Mouse (Mus musculus) CH12.LX (cell line): ENCODE data around the gene Ltb.

ENCODE experiments used
- CHD1 ChIP-seq: IDR thresholded peaks from 2 replicates; pipeline ENCODE4 v1.6.1; 2012; ENCODE audit warnings: low read depth, low read length, improper control_type of control experiment, inconsistent platforms
- CTCF ChIP-seq, 2 experiments: IDR thresholded peaks in 1 of 2; conservative IDR thresholded peaks in 1 of 2; 2 replicates each; pipeline ENCODE4 v1.5.1; 2011 to 2012; ENCODE audit warnings: low read depth in 2 of 2, low read length in 2 of 2, improper control_type of control experiment in 1 of 2, inconsistent platforms in 1 of 2, mild to moderate bottlenecking in 1 of 2, moderate library complexity in 1 of 2
- EP300 ChIP-seq: IDR thresholded peaks from 2 replicates; pipeline ENCODE4 v1.6.1; 2011; ENCODE audit warnings: low read length, improper control_type of control experiment
- GABPA ChIP-seq: IDR thresholded peaks from 2 replicates; pipeline ENCODE4 v1.6.1; 2012; ENCODE audit warnings: low read depth, low read length, improper control_type of control experiment, inconsistent platforms; ENCODE audit not compliant: insufficient replicate concordance
- KAT2A ChIP-seq: IDR thresholded peaks from 2 replicates; pipeline ENCODE4 v1.6.1; 2012; ENCODE audit warnings: low read length, improper control_type of control experiment, inconsistent platforms; ENCODE audit not compliant: insufficient replicate concordance
- MAFK ChIP-seq: IDR thresholded peaks from 2 replicates; pipeline ENCODE4 v1.6.1; 2011; ENCODE audit warnings: low read length, improper control_type of control experiment; ENCODE audit not compliant: insufficient replicate concordance
- ZC3H11A ChIP-seq: IDR thresholded peaks from 2 replicates; pipeline ENCODE4 v1.6.1; 2012; ENCODE audit warnings: low read depth, mild to moderate bottlenecking, inconsistent platforms, low read length, improper control_type of control experiment

- TF ChIP-seq CHD1 (no peak), CTCF (conservative IDR thresholded peaks at IDR 0.05 in 1 of 2, IDR thresholded peaks at IDR 0.05 in 1 of 2; ENCODE audit: low read depth in 2 of 2, low read length in 2 of 2) (no peak), KAT2A (no peak), EP300 (no peak), MAFK (no peak), GABPA (no peak), ZC3H11A (no peak)
Measured at GRCm38 (mm10) chr17:35190096-35190495, 4.1 kb upstream of the Ltb start.
